8 mouse cellular contexts compared by ENCODE assay signal in genomic region chr15:90678488-90678887, GRCm38 (mm10). TPM values are rescaled to one million over a fixed set of nuclear protein-coding genes. Genes with fewer than 3 reads are reported as not detected.
DNase-seq lines count a peak whose midpoint lies in the region; ATAC-seq and TF ChIP-seq lines count a peak whose summit lies in the region.

No protein-coding gene starts in this region.

- H3K27ac ChIP-seq in gastrocnemius, adult 2 months = peak overlapping the region; percentile 85
- H3K27ac ChIP-seq in hindbrain, embryonic 13.5 days = no peak overlapping the region
- no peak overlapping the region for H3K27ac ChIP-seq in limb, embryonic 12.5 days
- H3K27ac ChIP-seq in midbrain, embryonic 16.5 days (ENCODE audit: low read length) = no peak overlapping the region

- ATAC-seq in hindbrain, embryonic 13.5 days (ENCODE audit: low FRiP score) = no peak
- ATAC-seq in limb, embryonic 12.5 days (ENCODE audit: insufficient number of reproducible peaks, insufficient read depth, low FRiP score, low TSS enrichment, low read depth) = no peak; the same call in 1 of the 2 replicates
- ATAC-seq in midbrain, embryonic 16.5 days = no peak

- intact Hi-C loops in gastrocnemius, adult 2 months (cut with DNase I) = no loop called here

- WGBS in hindbrain, embryonic 13.5 days = 4% methylated on average over 19 of the region's 19 CpGs
- WGBS in limb, embryonic 12.5 days = 3% methylated on average over 19 of the region's 19 CpGs
- 4% methylated on average over 19 of the region's 19 CpGs for WGBS in midbrain, embryonic 16.5 days

- peaks cover 20% of the 10 kb centered on the region for H3K4me1 ChIP-seq in hindbrain, embryonic 13.5 days (replicated peaks)
- H3K4me1 ChIP-seq in limb, embryonic 12.5 days (replicated peaks) = peaks cover 6% of the 10 kb centered on the region
- H3K4me1 ChIP-seq in midbrain, embryonic 16.5 days (ENCODE audit: control insufficient read depth, insufficient read depth, low read length) = 0 out of 2 replicates have a peak, but pooled peaks cover 2% of the 10 kb centered on the region

- H3K9me3 ChIP-seq in hindbrain, embryonic 13.5 days = no peaks in the 10 kb centered on the region
- no peaks in the 10 kb centered on the region for H3K9me3 ChIP-seq in limb, embryonic 12.5 days
- no peaks in the 10 kb centered on the region for H3K9me3 ChIP-seq in midbrain, embryonic 16.5 days (replicated peaks; ENCODE audit: control insufficient read depth, low read length, poor library complexity, severe bottlenecking)

- H3K27me3 ChIP-seq in hindbrain, embryonic 13.5 days = peaks cover 9% of the 10 kb centered on the region
- peaks cover 26% of the 10 kb centered on the region for H3K27me3 ChIP-seq in limb, embryonic 12.5 days
- H3K27me3 ChIP-seq in midbrain, embryonic 16.5 days (ENCODE audit: control insufficient read depth, insufficient read depth, low read depth, low read length) = no peaks in the 10 kb centered on the region

- TF ChIP-seq CTCF in gastrocnemius, adult 2 months (IDR thresholded peaks at IDR 0.05) = no peak

- H3K9ac ChIP-seq in hindbrain, embryonic 13.5 days = peak overlapping the region; percentile 76; the same call in 1 of the 2 replicates
- 0 out of 2 replicates have a peak overlapping the region, but pooled peaks have one; percentile 27 for H3K9ac ChIP-seq in limb, embryonic 12.5 days (replicated peaks)
- H3K9ac ChIP-seq in midbrain, embryonic 16.5 days (ENCODE audit: low read depth, low read length) = peak overlapping the region; percentile 63

- no peaks in the 10 kb centered on the region for H3K36me3 ChIP-seq in hindbrain, embryonic 13.5 days
- no peaks in the 10 kb centered on the region for H3K36me3 ChIP-seq in limb, embryonic 12.5 days
- H3K36me3 ChIP-seq in midbrain, embryonic 16.5 days (ENCODE audit: control insufficient read depth, insufficient read depth, low read length) = no peaks in the 10 kb centered on the region

- DNase-seq in cerebellum, postnatal 4 days (ENCODE audit: low spot score in 2 of 2) = peak; percentile 12 to 21
- DNase-seq in cerebellum, adult 9-11 months = no peak
- peak; percentile 21 for DNase-seq in adrenal gland, postnatal 25 days
- peak; percentile 60 for DNase-seq in gastrocnemius, adult 2 months
- no peak for DNase-seq in B cell, adult 2 months

- H3K4me2 ChIP-seq in hindbrain, embryonic 13.5 days = peak overlapping the region; percentile 96
- H3K4me2 ChIP-seq in limb, embryonic 12.5 days = peak overlapping the region; percentile 95
- peak overlapping the region; percentile 90 for H3K4me2 ChIP-seq in midbrain, embryonic 16.5 days (ENCODE audit: low read length)

- peak overlapping the region; percentile 77 for H3K4me3 ChIP-seq in gastrocnemius, adult 2 months
- peak overlapping the region; percentile 69 for H3K4me3 ChIP-seq in hindbrain, embryonic 13.5 days
- peak overlapping the region; percentile 61 for H3K4me3 ChIP-seq in limb, embryonic 12.5 days (replicated peaks)
- peak overlapping the region; percentile 59 for H3K4me3 ChIP-seq in midbrain, embryonic 16.5 days (ENCODE audit: low read depth, low read length)

RNA-seq across cellular contexts. Expression of gene Cpne8, which starts 0.7 kb away (rescaled TPM):
- total RNA-seq in adrenal gland, postnatal 25 days (2021) = 4.8 and 7.4 TPM in 2 replicates
- total RNA-seq in gastrocnemius, adult 2 months (2021) = 1 to 10 TPM; 2.5 to 3.4 TPM
- polyA plus RNA-seq in hindbrain, embryonic 13.5 days (2015; fragmentation: Nextera tagmentation; extraction: Ambion mirVana) = 10.7 and 12.2 TPM in 2 replicates
- 4.8 and 5.2 TPM in 2 replicates for polyA plus RNA-seq in limb, embryonic 12.5 days (2016; fragmentation: Nextera tagmentation; extraction: Ambion mirVana)
- polyA plus RNA-seq in midbrain, embryonic 16.5 days (2015; fragmentation: Nextera tagmentation; extraction: Ambion mirVana) = 16.1 and 18.9 TPM in 2 replicates

Comparison
In these comparisons a context has a peak if more than half of its experiments do, and no peak if none do; other contexts are left out.
1. DNase-seq: peak in cerebellum, postnatal 4 days (2 of 2), adrenal gland, postnatal 25 days (single experiment) and gastrocnemius, adult 2 months (single experiment); none in cerebellum, adult 9-11 months (single experiment) and B cell, adult 2 months (0 of 2).
2. Peak in every context shown above with its lines, with median percentiles within 50 percentile points of each other: H3K4me3 ChIP-seq, H3K4me2 ChIP-seq and H3K9ac ChIP-seq.